Mouse (Mus musculus) testis, adult 2 months (tissue): ENCODE data around the gene Myh1.

Experiments used
- CTCF ChIP-seq: fragments of 200-500 bp; IDR thresholded peaks from 2 replicates; pipeline ENCODE4 v1.5.1; 2012; ENCODE audit warnings: low read depth, mild to moderate bottlenecking, inconsistent platforms, low read length, moderate library complexity; ENCODE audit not compliant: control insufficient read depth, insufficient read depth, insufficient replicate concordance
- POLR2A ChIP-seq: fragments of 200-500 bp; IDR thresholded peaks from 2 replicates; pipeline ENCODE4 v1.6.1; 2012; ENCODE audit warnings: low read depth, mild to moderate bottlenecking, inconsistent platforms, low read length, moderate library complexity; ENCODE audit not compliant: control insufficient read depth

- no peak for TF ChIP-seq CTCF
- no peak for TF ChIP-seq POLR2A
These were observed 46.7 kb upstream of the Myh1 start for GRCm38 (mm10) chr11:67153123-67153522.
